Mouse (Mus musculus) adrenal gland (tissue): ENCODE measurements around the gene Scamp5.

Source experiments
- intact Hi-C: fragments of 180-260 bp; cut with DNase I; formaldehyde crosslinking; loops from one replicate; pipeline ENCODE4 v1.15.1; 2025

Gene Scamp5

GRCm38 (mm10) chr9:57420321-57421120 lies 47.3 kb downstream of the Scamp5 start:
- intact Hi-C loops: no loop called here

- intact Hi-C loops: no loop called here
Observed at GRCm38 (mm10) chr9:57419521-57420267, 48.2 kb downstream of the Scamp5 start.

- intact Hi-C loops: no loop called here
Observed at GRCm38 (mm10) chr9:57417341-57417740, 50.5 kb downstream of the Scamp5 start.

GRCm38 (mm10) chr9:57407120-57407905 lies 60.5 kb downstream of the Scamp5 start:
- intact Hi-C loops: no loop called here

GRCm38 (mm10) chr9:57406395-57406794 lies 61.5 kb downstream of the Scamp5 start:
- intact Hi-C loops: no loop called here

- intact Hi-C loops: no loop called here
Observed at GRCm38 (mm10) chr9:57404036-57404435, 63.8 kb downstream of the Scamp5 start.

- intact Hi-C loops: no loop called here
Observed at GRCm38 (mm10) chr9:57402318-57403251, 65.3 kb downstream of the Scamp5 start.

- intact Hi-C loops: no loop called here
Observed at GRCm38 (mm10) chr9:57398773-57399172, 69.1 kb downstream of the Scamp5 start.

GRCm38 (mm10) chr9:57392892-57393291 lies 75.0 kb downstream of the Scamp5 start:
- intact Hi-C loops: no loop called here
